Mouse (Mus musculus) G1E (cell line): ENCODE data around the gene Plcxd2. TPM values are rescaled to one million over a fixed set of nuclear protein-coding genes. Genes with fewer than 3 reads are reported as not detected.

Experiments
- ATAC-seq: 2 replicates; pipeline ENCODE4 v1.8.0; 2016; ENCODE audit warnings: mild to moderate bottlenecking; ENCODE audit not compliant: insufficient number of reproducible peaks, poor library complexity, low FRiP score, severe bottlenecking; ENCODE audit errors: extremely low read depth
- DNase-seq: peaks from one replicate; pipeline ENCODE4 v3.0.0; 2012; ENCODE audit warnings: low spot score
- H3K27me3 ChIP-seq: 2 replicates; pipeline ENCODE4 v1.6.1; 2012; ENCODE audit warnings: mild to moderate bottlenecking, low read length, inconsistent platforms; ENCODE audit not compliant: insufficient read depth
- H3K36me3 ChIP-seq: replicated peaks from 2 replicates; pipeline ENCODE3; 2012; ENCODE audit warnings: mild to moderate bottlenecking, inconsistent platforms
- H3K4me1 ChIP-seq: 2 replicates; pipeline ENCODE4 v1.6.1; 2012; ENCODE audit warnings: low read depth, low read length, inconsistent platforms, mixed read lengths; ENCODE audit not compliant: insufficient read depth
- H3K4me3 ChIP-seq: 2 replicates; pipeline ENCODE4 v1.5.1; 2012; ENCODE audit warnings: low read depth, mild to moderate bottlenecking, inconsistent platforms, low read length, moderate library complexity, mixed read lengths
- H3K9me3 ChIP-seq: replicated peaks from 2 replicates; pipeline ENCODE4 v1.6.1; 2012; ENCODE audit warnings: inconsistent platforms
- CTCF ChIP-seq: IDR thresholded peaks from 2 replicates; pipeline ENCODE4 v1.5.1; 2012; ENCODE audit warnings: low read depth, low read length, inconsistent platforms, mixed read lengths
- GATA1 ChIP-seq: IDR thresholded peaks from 2 replicates; pipeline ENCODE4 v1.6.1; 2012; ENCODE audit warnings: borderline replicate concordance, low read length, inconsistent platforms, mixed read lengths
- GATA2 ChIP-seq: IDR thresholded peaks from 2 replicates; pipeline ENCODE4 v1.6.1; 2012; ENCODE audit warnings: low read depth, low read length, inconsistent platforms, borderline replicate concordance
- POLR2AphosphoS5 ChIP-seq: IDR thresholded peaks from 2 replicates; pipeline ENCODE4 v1.6.1; 2012; ENCODE audit warnings: low read depth, low read length, inconsistent platforms; ENCODE audit not compliant: insufficient replicate concordance
- TAL1 ChIP-seq: conservative IDR thresholded peaks from 2 replicates; pipeline ENCODE4 v1.6.1; 2012; ENCODE audit warnings: low read depth, low read length, inconsistent platforms, mixed read lengths
- polyA plus RNA-seq: library from polyadenylated mRNA; stranded (reverse); fragments of >175 nt; gene quantifications from 2 replicates; pipeline ENCODE4 v1.2.3, GENCODE M21; 2012
- total RNA-seq, 2 experiments: library from RNA; stranded (forward) in 1 of 2; stranded (reverse) in 1 of 2; fragments of 200-1000 nt in 1 of 2; fragments of >200 nt in 1 of 2; fragmentation: Nextera tagmentation in 1 of 2; gene quantifications; 2 replicates each; pipeline ENCODE4 v1.2.3; 2014 to 2017

Plcxd2 gene
- total and polyA plus RNA-seq, 3 experiments, result 0.11 TPM; not detected in 2

- Histone ChIP-seq H3K27me3 (no peaks in the 10 kb centered on the region), H3K4me3 (no peak overlapping the region), H3K4me1 (no peaks in the 10 kb centered on the region), H3K36me3 (no peaks in the 10 kb centered on the region), H3K9me3 (peaks cover 8% of the 10 kb centered on the region; the same call in 1 of the 2 replicates)
- DNase-seq (no peak), ATAC-seq (no peak)
- no peak for TF ChIP-seq TAL1
- TF ChIP-seq POLR2AphosphoS5, result no peak
- no peak for TF ChIP-seq GATA2
- no peak for TF ChIP-seq CTCF
- no peak for TF ChIP-seq GATA1
Measured at GRCm38 (mm10) chr16:45936521-45936920, 73.5 kb downstream of the Plcxd2 start.

GRCm38 (mm10) chr16:45935956-45936483 lies 74.0 kb downstream of the Plcxd2 start:
- Histone ChIP-seq H3K9me3 (peaks cover 8% of the 10 kb centered on the region; the same call in 1 of the 2 replicates), H3K36me3 (no peaks in the 10 kb centered on the region)
- TF ChIP-seq POLR2AphosphoS5, result no peak
- TF ChIP-seq TAL1, result no peak
- TF ChIP-seq CTCF, result no peak
- TF ChIP-seq GATA1, result no peak
- no peak for TF ChIP-seq GATA2

GRCm38 (mm10) chr16:45934721-45935407 lies 75.2 kb downstream of the Plcxd2 start:
- no peaks in the 10 kb centered on the region for H3K36me3 ChIP-seq
- H3K4me3 ChIP-seq, result no peak overlapping the region
- ATAC-seq, result no peak
- no peaks in the 10 kb centered on the region for H3K4me1 ChIP-seq
- H3K9me3 ChIP-seq, result peaks cover 6% of the 10 kb centered on the region; the same call in 1 of the 2 replicates
- H3K27me3 ChIP-seq, result no peaks in the 10 kb centered on the region
- no peak for TF ChIP-seq CTCF
- TF ChIP-seq GATA1, result no peak
- no peak for TF ChIP-seq POLR2AphosphoS5
- no peak for TF ChIP-seq TAL1
- TF ChIP-seq GATA2, result no peak
- no peak for DNase-seq

More at GRCm38 (mm10) chr16:45935956-45936483, 74.0 kb downstream of the Plcxd2 start:
- ATAC-seq (no peak), DNase-seq (no peak)
- no peak overlapping the region for H3K4me3 ChIP-seq
- no peaks in the 10 kb centered on the region for H3K27me3 ChIP-seq
- no peaks in the 10 kb centered on the region for H3K4me1 ChIP-seq

GRCm38 (mm10) chr16:45930308-45930707 lies 79.7 kb downstream of the Plcxd2 start:
- no peak for ATAC-seq
- no peak for DNase-seq
- no peaks in the 10 kb centered on the region for H3K4me1 ChIP-seq
- no peaks in the 10 kb centered on the region for H3K27me3 ChIP-seq
- TF ChIP-seq CTCF, result no peak
- TF ChIP-seq GATA2, result no peak
- TF ChIP-seq POLR2AphosphoS5, result no peak
- no peak for TF ChIP-seq GATA1
- TF ChIP-seq TAL1, result no peak
- H3K36me3 ChIP-seq, result no peaks in the 10 kb centered on the region
- H3K9me3 ChIP-seq, result peaks cover 7% of the 10 kb centered on the region; the same call in 1 of the 2 replicates
- no peak overlapping the region for H3K4me3 ChIP-seq

- ATAC-seq (no peak), DNase-seq (no peak)
- H3K27me3 ChIP-seq, result no peaks in the 10 kb centered on the region
- peaks cover 11% of the 10 kb centered on the region; the same call in 1 of the 2 replicates for H3K9me3 ChIP-seq
- no peaks in the 10 kb centered on the region for H3K36me3 ChIP-seq
- H3K4me1 ChIP-seq, result no peaks in the 10 kb centered on the region
- H3K4me3 ChIP-seq, result no peak overlapping the region
- TF ChIP-seq POLR2AphosphoS5, result no peak
- TF ChIP-seq CTCF, result no peak
- TF ChIP-seq TAL1, result no peak
- TF ChIP-seq GATA1, result no peak
- no peak for TF ChIP-seq GATA2
Measured at GRCm38 (mm10) chr16:45928090-45928489, 81.9 kb downstream of the Plcxd2 start.

- no peaks in the 10 kb centered on the region for H3K27me3 ChIP-seq
- ATAC-seq (no peak), DNase-seq (no peak)
- TF ChIP-seq GATA2 (no peak), GATA1 (no peak), POLR2AphosphoS5 (no peak), TAL1 (no peak), CTCF (no peak)
- H3K9me3 ChIP-seq, result peaks cover 11% of the 10 kb centered on the region; the same call in 1 of the 2 replicates
- H3K36me3 ChIP-seq, result no peaks in the 10 kb centered on the region
- no peak overlapping the region for H3K4me3 ChIP-seq
- H3K4me1 ChIP-seq, result no peaks in the 10 kb centered on the region
Measured at GRCm38 (mm10) chr16:45927601-45928000, 82.4 kb downstream of the Plcxd2 start.

- ATAC-seq, result no peak
- no peaks in the 10 kb centered on the region for H3K27me3 ChIP-seq
Measured at GRCm38 (mm10) chr16:45926875-45927274, 83.1 kb downstream of the Plcxd2 start.

More at GRCm38 (mm10) chr16:45926875-45927274, 83.1 kb downstream of the Plcxd2 start:
- H3K4me1 ChIP-seq, result no peaks in the 10 kb centered on the region
- TF ChIP-seq GATA1 (no peak), POLR2AphosphoS5 (no peak), CTCF (no peak), GATA2 (no peak), TAL1 (no peak)
- H3K4me3 ChIP-seq, result no peak overlapping the region
- no peaks in the 10 kb centered on the region for H3K36me3 ChIP-seq
- H3K9me3 ChIP-seq, result peaks cover 11% of the 10 kb centered on the region; the same call in 1 of the 2 replicates
- no peak for DNase-seq
